In the genomic region with DNA sequence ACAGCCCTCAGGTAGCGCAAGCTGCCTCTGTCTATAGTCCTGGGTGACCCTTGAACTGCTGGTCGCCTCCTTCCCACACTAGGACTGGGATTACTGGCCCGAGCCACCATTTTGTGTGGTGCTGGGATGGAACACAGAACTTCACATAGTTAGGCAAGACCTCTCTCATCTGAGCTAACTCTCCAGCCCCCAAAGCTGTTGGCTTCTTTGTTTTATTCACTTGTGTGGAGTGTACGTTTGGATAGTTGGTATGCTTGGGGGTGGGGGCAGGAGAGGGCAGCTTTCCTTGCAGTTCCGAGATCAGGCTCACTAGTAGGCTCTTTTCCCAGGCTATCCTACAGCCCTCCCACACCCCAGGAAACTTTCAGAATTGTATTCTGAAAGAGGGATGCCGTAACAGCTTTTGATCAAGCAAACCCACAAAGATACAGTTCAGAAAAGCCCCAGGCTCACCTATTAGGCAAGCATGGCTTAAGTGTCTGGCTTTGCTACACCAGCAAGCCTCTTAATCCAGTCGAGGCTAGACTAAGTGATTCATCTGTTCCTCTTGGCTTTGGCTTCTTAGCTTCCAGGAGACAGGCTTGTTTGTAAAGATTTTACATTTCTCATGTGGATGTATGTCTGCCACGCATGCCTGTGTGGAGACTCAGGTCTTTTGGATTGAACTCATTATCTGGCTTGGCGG, we compare ENCODE assay signal across 10 mouse cellular contexts. TPM values are rescaled to one million over a fixed set of nuclear protein-coding genes. Genes with fewer than 3 reads are reported as not detected.
DNase-seq lines count a peak whose midpoint lies in the region; ATAC-seq lines count a peak whose summit lies in the region.
"Had no signal": no experiment of that assay in that cellular context is flagged by ENCODE, and none has a peak within 500 bp of the region (broad histone marks: within the 10 kb centered on the region; RNA-seq: fewer than 3 reads in every experiment).

No protein-coding gene starts in this region.

- H3K9me3 ChIP-seq in megakaryocyte, embryonic 14.5 days: no peaks in the 10 kb centered on the region
- no peaks in the 10 kb centered on the region for H3K9me3 ChIP-seq in embryonic facial prominence, embryonic 13.5 days
- no peaks in the 10 kb centered on the region for H3K9me3 ChIP-seq in intestine, embryonic 14.5 days (ENCODE audit: control insufficient read depth, low read length)
- no peaks in the 10 kb centered on the region for H3K9me3 ChIP-seq in neural tube, embryonic 13.5 days

- peak overlapping the region; percentile 94 for H3K4me3 ChIP-seq in megakaryocyte, embryonic 14.5 days (replicated peaks)
- H3K4me3 ChIP-seq in embryonic facial prominence, embryonic 13.5 days: peak overlapping the region; percentile 62
- H3K4me3 ChIP-seq in intestine, embryonic 14.5 days (ENCODE audit: low read depth, low read length): peak overlapping the region; percentile 67
- H3K4me3 ChIP-seq in neural tube, embryonic 13.5 days: 0 out of 2 replicates have a peak overlapping the region, but pooled peaks have one; percentile 4

- H3K9ac ChIP-seq in embryonic facial prominence, embryonic 13.5 days: peak overlapping the region; percentile 49
- H3K9ac ChIP-seq in intestine, embryonic 14.5 days (ENCODE audit: low read length): no peak overlapping the region
- H3K9ac ChIP-seq in neural tube, embryonic 13.5 days: 0 out of 2 replicates have a peak overlapping the region, but pooled peaks have one; percentile 19

- DNase-seq in intestine, embryonic 14.5 days (ENCODE audit: low spot score): no peak
- DNase-seq in retina, embryonic 14.5 days (ENCODE audit: low spot score): no peak
- no peak for DNase-seq in layer of hippocampus, postnatal 25 days (ENCODE audit: extremely low spot score in 1 of 2, low spot score in 1 of 2)
- DNase-seq: heart, postnatal 14 days had no signal

- H3K36me3 ChIP-seq in megakaryocyte, embryonic 14.5 days (replicated peaks; ENCODE audit: low read length): peaks cover 40% of the 10 kb centered on the region
- H3K36me3 ChIP-seq in embryonic facial prominence, embryonic 13.5 days: peaks cover 28% of the 10 kb centered on the region
- peaks cover 29% of the 10 kb centered on the region for H3K36me3 ChIP-seq in intestine, embryonic 14.5 days (ENCODE audit: control insufficient read depth, insufficient read depth, low read length)
- no peaks in the 10 kb centered on the region for H3K36me3 ChIP-seq in neural tube, embryonic 13.5 days

- ATAC-seq in megakaryocyte, adult 5-6 weeks (ENCODE audit: poor library complexity, severe bottlenecking): no peak
- ATAC-seq in embryonic facial prominence, embryonic 13.5 days (ENCODE audit: insufficient number of reproducible peaks, insufficient read depth, low FRiP score, low TSS enrichment, low read depth): no peak
- ATAC-seq in intestine, embryonic 14.5 days (replicated peaks; ENCODE audit: low FRiP score, low TSS enrichment, low read depth): no peak
- ATAC-seq in neural tube, embryonic 13.5 days (ENCODE audit: low read depth): no peak
- ATAC-seq in frontal cortex, adult (ENCODE audit: low TSS enrichment): no peak

- WGBS in embryonic facial prominence, embryonic 13.5 days: 72% methylated on average over 9 of the region's 9 CpGs
- WGBS in intestine, embryonic 14.5 days: 66% methylated on average over 9 of the region's 9 CpGs
- 81% methylated on average over 9 of the region's 9 CpGs for WGBS in neural tube, embryonic 13.5 days

- H3K27me3 ChIP-seq in megakaryocyte, embryonic 14.5 days (replicated peaks): no peaks in the 10 kb centered on the region
- H3K27me3 ChIP-seq in embryonic facial prominence, embryonic 13.5 days: no peaks in the 10 kb centered on the region
- no peaks in the 10 kb centered on the region for H3K27me3 ChIP-seq in intestine, embryonic 14.5 days (replicated peaks; ENCODE audit: control insufficient read depth, insufficient read depth, low read length)
- H3K27me3 ChIP-seq in neural tube, embryonic 13.5 days: peaks cover 22% of the 10 kb centered on the region

- H3K27ac ChIP-seq in embryonic facial prominence, embryonic 13.5 days: no peak overlapping the region; the same call in 1 of the 2 replicates
- no peak overlapping the region for H3K27ac ChIP-seq in intestine, embryonic 14.5 days (ENCODE audit: low read depth)
- H3K27ac ChIP-seq in neural tube, embryonic 13.5 days (replicated peaks): no peak overlapping the region

- H3K4me2 ChIP-seq in embryonic facial prominence, embryonic 13.5 days: peak overlapping the region; percentile 84
- peak overlapping the region; percentile 77 for H3K4me2 ChIP-seq in intestine, embryonic 14.5 days (ENCODE audit: low read length)
- H3K4me2 ChIP-seq in neural tube, embryonic 13.5 days: peak overlapping the region; percentile 74

- H3K4me1 ChIP-seq in megakaryocyte, embryonic 14.5 days: peaks cover 61% of the 10 kb centered on the region
- peaks cover 30% of the 10 kb centered on the region for H3K4me1 ChIP-seq in embryonic facial prominence, embryonic 13.5 days
- H3K4me1 ChIP-seq in intestine, embryonic 14.5 days (replicated peaks; ENCODE audit: control insufficient read depth, insufficient read depth, low read length): peaks cover 8% of the 10 kb centered on the region
- H3K4me1 ChIP-seq in neural tube, embryonic 13.5 days (replicated peaks): peaks cover 29% of the 10 kb centered on the region

RNA-seq across cellular contexts. Expression of gene Tuba1c, which starts 2.5 kb away (rescaled TPM):
- polyA plus RNA-seq in megakaryocyte, embryonic 14.5 days (2012; ENCODE audit: insufficient read depth, low replicate concordance): 62.0 and 103 TPM in 2 replicates
- 232 and 270 TPM in 2 replicates for total RNA-seq in megakaryocyte, adult 5-6 weeks (2015)
- 124 and 128 TPM in 2 replicates for total RNA-seq in megakaryocyte, adult 5-6 weeks (2017)
- 109 and 124 TPM in 2 replicates for polyA plus RNA-seq in embryonic facial prominence, embryonic 13.5 days (2015; fragmentation: Nextera tagmentation; extraction: Ambion mirVana)
- polyA plus RNA-seq in intestine, embryonic 14.5 days (2014; fragmentation: Nextera tagmentation; extraction: Ambion mirVana): 269 and 276 TPM in 2 replicates
- 25.6 and 29.7 TPM in 2 replicates for polyA plus RNA-seq in neural tube, embryonic 13.5 days (2015; fragmentation: Nextera tagmentation; extraction: Ambion mirVana)
- total RNA-seq in layer of hippocampus, postnatal 25 days (2021): 10 to 100 TPM; 62.5 to 77.9 TPM

RNA-seq across cellular contexts. Expression of gene Prph, which starts 22.8 kb away (rescaled TPM):
- polyA plus RNA-seq in megakaryocyte, embryonic 14.5 days (2012; ENCODE audit: insufficient read depth, low replicate concordance): not detected in 2 replicates
- total RNA-seq in megakaryocyte, adult 5-6 weeks (2015): not detected in 2 replicates
- not detected in 2 replicates for total RNA-seq in megakaryocyte, adult 5-6 weeks (2017)
- 1.8 and 7.1 TPM in 2 replicates for polyA plus RNA-seq in embryonic facial prominence, embryonic 13.5 days (2015; fragmentation: Nextera tagmentation; extraction: Ambion mirVana)
- 54.4 and 56.3 TPM in 2 replicates for polyA plus RNA-seq in intestine, embryonic 14.5 days (2014; fragmentation: Nextera tagmentation; extraction: Ambion mirVana)
- 268 and 371 TPM in 2 replicates for polyA plus RNA-seq in neural tube, embryonic 13.5 days (2015; fragmentation: Nextera tagmentation; extraction: Ambion mirVana)
- total RNA-seq in layer of hippocampus, postnatal 25 days (2021): 1 to 10 TPM; 1.2 to 1.4 TPM

RNA-seq across cellular contexts. Expression of gene Troap, which starts 42.2 kb away (rescaled TPM):
- polyA plus RNA-seq in megakaryocyte, embryonic 14.5 days (2012; ENCODE audit: insufficient read depth, low replicate concordance): 27.8 and 75.4 TPM in 2 replicates
- total RNA-seq in megakaryocyte, adult 5-6 weeks (2015): 27.1 and 37.2 TPM in 2 replicates
- total RNA-seq in megakaryocyte, adult 5-6 weeks (2017): 27.9 and 28.3 TPM in 2 replicates
- polyA plus RNA-seq in embryonic facial prominence, embryonic 13.5 days (2015; fragmentation: Nextera tagmentation; extraction: Ambion mirVana): 30.9 and 41.1 TPM in 2 replicates
- 25.4 and 27.7 TPM in 2 replicates for polyA plus RNA-seq in intestine, embryonic 14.5 days (2014; fragmentation: Nextera tagmentation; extraction: Ambion mirVana)
- polyA plus RNA-seq in neural tube, embryonic 13.5 days (2015; fragmentation: Nextera tagmentation; extraction: Ambion mirVana): 6.3 and 6.9 TPM in 2 replicates
- total RNA-seq in layer of hippocampus, postnatal 25 days (2021): under 1 TPM; 0.63 to 0.69 TPM

RNA-seq across cellular contexts. Expression of gene C1ql4, which starts 55.4 kb away (rescaled TPM):
- polyA plus RNA-seq in megakaryocyte, embryonic 14.5 days (2012; ENCODE audit: insufficient read depth, low replicate concordance): not detected in 2 replicates
- total RNA-seq in megakaryocyte, adult 5-6 weeks (2015): not detected in 2 replicates
- not detected in 2 replicates for total RNA-seq in megakaryocyte, adult 5-6 weeks (2017)
- 0.22 TPM in 1 of 2 replicates, not detected in the other for polyA plus RNA-seq in embryonic facial prominence, embryonic 13.5 days (2015; fragmentation: Nextera tagmentation; extraction: Ambion mirVana)
- polyA plus RNA-seq in intestine, embryonic 14.5 days (2014; fragmentation: Nextera tagmentation; extraction: Ambion mirVana): 0.16 TPM in 1 of 2 replicates, not detected in the other
- polyA plus RNA-seq in neural tube, embryonic 13.5 days (2015; fragmentation: Nextera tagmentation; extraction: Ambion mirVana): 2.7 and 3.5 TPM in 2 replicates
- total RNA-seq in layer of hippocampus, postnatal 25 days (2021): not detected
- total RNA-seq: adrenal gland, postnatal 14 days; heart, postnatal 14 days had no signal

Comparison
In these comparisons a context has a peak if more than half of its experiments do, and no peak if none do; other contexts are left out.
1. H3K4me3 ChIP-seq: peak in every context shown above with its lines; median percentile 94 in megakaryocyte, embryonic 14.5 days; 67 in intestine, embryonic 14.5 days; 62 in embryonic facial prominence, embryonic 13.5 days; 4 in neural tube, embryonic 13.5 days.